Mouse (Mus musculus) monocyte, adult 5-6 weeks (primary cell): ENCODE results near the gene 6430548M08Rik. TPM values are rescaled to one million over a fixed set of nuclear protein-coding genes. Genes with fewer than 3 reads are reported as not detected.

Experiments
- ATAC-seq: fragments of 153-309, 156-312 bp; replicated peaks from 2 replicates; pipeline ENCODE4 v1.8.0; 2017; ENCODE audit warnings: mild to moderate bottlenecking; ENCODE audit not compliant: low TSS enrichment, insufficient number of reproducible peaks, severe bottlenecking, poor library complexity, low FRiP score
- total RNA-seq: library from RNA; stranded (forward); fragments of 200-1000, 200-491, 200-594 nt; gene quantifications from 3 replicates; pipeline ENCODE4 v1.2.3, GENCODE M21; 2017

6430548M08Rik gene
- total RNA-seq, 1 experiment from 2014 or later = 129 TPM

DNA sequence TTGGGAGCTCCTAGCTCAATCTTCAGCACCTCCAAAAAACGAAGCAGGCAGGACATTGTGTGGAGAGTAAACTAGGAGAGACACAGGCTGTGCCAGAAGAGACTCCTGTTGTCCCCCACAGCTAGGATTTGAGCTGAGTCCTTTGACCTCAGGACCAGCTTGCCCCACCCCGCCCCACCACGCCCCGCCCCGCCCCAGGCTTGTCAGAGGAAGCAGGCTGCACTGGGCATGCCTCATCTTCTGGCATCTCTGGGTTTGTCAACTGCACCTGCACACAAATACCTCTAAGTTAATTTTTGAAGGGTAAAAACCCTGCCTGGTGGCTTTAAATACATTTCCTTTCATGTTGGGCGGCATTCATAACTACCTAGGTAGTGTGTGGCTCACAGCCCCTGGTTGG, 87.4 kb downstream of the 6430548M08Rik start:
- no peak for ATAC-seq

- no peak for ATAC-seq
These were observed 88.6 kb downstream of the 6430548M08Rik start for GRCm38 (mm10) chr8:120202546-120202945.

DNA sequence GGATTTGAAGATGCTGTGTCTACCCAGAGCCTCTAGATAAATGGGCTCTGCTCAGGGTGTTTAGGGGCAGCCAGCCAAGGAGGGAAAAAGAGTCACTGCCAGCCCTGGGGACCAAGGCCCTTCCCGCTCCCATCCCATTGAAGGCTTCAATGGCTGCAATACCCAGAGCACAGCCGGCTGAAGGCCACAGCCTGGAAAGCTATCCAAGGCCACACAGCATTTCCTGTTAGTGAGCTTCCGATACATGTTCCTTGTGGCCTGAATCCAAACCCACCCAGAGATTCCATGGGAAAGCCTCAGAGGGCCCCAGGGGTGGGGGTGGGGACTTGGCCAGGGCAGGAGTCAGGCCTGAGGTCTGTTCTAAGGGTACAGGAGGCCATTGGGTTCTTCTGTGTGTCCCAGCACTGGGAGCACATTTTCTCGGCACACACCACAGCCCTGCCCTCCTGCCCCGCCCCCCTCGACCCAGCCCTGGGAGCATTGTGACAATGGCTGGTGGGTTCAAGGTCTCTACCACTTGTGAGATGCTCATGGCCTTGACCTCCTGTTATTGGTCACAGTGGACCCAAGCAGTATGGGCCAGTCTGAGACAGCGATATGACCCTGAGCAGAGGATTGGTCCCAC, 90.9 kb downstream of the 6430548M08Rik start:
- ATAC-seq = no peak

- ATAC-seq = no peak
These were observed 92.0 kb downstream of the 6430548M08Rik start for GRCm38 (mm10) chr8:120205916-120206315.

GRCm38 (mm10) chr8:120207364-120207763, 93.4 kb downstream of the 6430548M08Rik start:
- ATAC-seq = no peak

GRCm38 (mm10) chr8:120208113-120208512, 94.2 kb downstream of the 6430548M08Rik start:
- no peak; the same call in 1 of the 2 replicates for ATAC-seq

DNA sequence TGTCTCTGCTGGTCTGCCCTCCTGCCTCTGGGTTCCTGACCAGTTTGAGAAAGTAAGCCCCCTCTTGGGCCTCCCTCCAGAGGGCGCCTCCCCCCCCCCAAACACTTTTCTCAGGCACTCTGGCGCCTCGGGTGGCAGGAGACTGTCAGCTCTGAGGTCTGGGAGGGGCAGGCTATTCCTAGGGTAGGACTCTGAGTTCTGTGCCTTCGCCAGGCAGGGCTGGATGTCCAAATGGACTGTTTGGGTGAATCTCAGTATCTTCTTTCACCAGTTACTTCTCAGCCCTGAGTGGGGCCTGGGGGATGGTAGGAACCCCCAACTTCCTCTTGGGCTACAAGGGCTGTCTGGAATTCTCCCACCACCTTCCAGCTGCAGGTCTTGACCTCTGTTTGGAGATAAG, 97.4 kb downstream of the 6430548M08Rik start:
- no peak for ATAC-seq

DNA sequence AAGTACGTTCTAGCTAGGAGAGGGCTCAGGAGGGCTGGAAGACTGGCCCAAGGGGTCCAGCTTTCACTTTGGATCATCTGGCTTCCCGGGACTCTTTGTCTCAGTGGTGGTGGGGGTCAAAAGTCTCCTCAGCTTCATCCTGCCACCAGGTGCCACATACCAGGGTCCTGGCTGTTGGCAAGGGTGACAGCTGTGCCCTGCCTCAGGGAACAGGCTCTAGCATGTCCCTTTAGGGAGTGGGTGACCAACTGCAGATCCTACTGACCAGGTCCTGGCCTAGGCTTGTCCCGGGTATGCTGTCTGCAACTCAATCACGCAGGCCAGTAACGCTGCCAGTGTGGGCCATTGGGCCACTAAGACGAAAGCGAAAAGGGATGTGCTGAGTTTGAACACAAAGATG, 98.6 kb downstream of the 6430548M08Rik start:
- no peak for ATAC-seq

DNA sequence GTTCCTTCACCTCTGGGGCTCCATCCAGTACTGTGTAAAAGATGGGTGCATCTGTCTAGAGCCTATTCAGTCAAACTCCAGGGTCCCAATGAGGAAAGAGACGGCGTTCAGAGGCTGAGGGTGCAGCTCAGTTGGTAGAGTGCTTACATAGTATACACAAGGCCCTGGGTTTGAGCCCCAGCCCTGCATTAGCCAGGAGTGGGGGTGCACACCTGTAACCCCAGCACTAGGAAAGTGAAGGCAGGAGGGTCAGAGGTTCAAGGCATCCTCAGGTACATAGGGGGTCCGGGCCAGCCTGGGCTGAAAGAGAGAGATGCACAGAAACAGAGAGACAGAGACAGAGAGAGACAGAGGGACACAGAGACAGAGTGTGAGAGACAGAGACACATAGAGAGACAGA, 99.3 kb downstream of the 6430548M08Rik start:
- no peak for ATAC-seq

GRCm38 (mm10) chr8:120213939-120214338, 100.0 kb downstream of the 6430548M08Rik start:
- ATAC-seq = no peak

Other genes with a start within 250 kb of the 6430548M08Rik start
- gene Usp10, start 203.8 kb upstream of the 6430548M08Rik start, total RNA-seq = 27.0 to 27.9 TPM (median 27.1 TPM) in 3 replicates
- 10.0 to 63.8 TPM (median 16.1 TPM) in 3 replicates for gene Gm20388, start 203.3 kb upstream of the 6430548M08Rik start, total RNA-seq
- gene Crispld2, start 121.7 kb upstream of the 6430548M08Rik start, total RNA-seq = 0.10 TPM in 1 of 3 replicates, not detected in the others
- gene Zdhhc7, start 12.7 kb upstream of the 6430548M08Rik start, total RNA-seq = 24.9 to 42.9 TPM (median 27.3 TPM) in 3 replicates
- not detected in 3 replicates for gene Fam92b, start 63.3 kb downstream of the 6430548M08Rik start, total RNA-seq
- 9.9 to 23.3 TPM (median 10.5 TPM) in 3 replicates for gene Gse1, start 114.3 kb downstream of the 6430548M08Rik start, total RNA-seq